Mouse (Mus musculus): ENCODE measurements around the gene Gsc2. TPM values are rescaled to one million over a fixed set of nuclear protein-coding genes. Genes with fewer than 3 reads are reported as not detected.

Gsc2 gene
- total RNA-seq, 1 experiment from 2014 or later, result not detected

DNA sequence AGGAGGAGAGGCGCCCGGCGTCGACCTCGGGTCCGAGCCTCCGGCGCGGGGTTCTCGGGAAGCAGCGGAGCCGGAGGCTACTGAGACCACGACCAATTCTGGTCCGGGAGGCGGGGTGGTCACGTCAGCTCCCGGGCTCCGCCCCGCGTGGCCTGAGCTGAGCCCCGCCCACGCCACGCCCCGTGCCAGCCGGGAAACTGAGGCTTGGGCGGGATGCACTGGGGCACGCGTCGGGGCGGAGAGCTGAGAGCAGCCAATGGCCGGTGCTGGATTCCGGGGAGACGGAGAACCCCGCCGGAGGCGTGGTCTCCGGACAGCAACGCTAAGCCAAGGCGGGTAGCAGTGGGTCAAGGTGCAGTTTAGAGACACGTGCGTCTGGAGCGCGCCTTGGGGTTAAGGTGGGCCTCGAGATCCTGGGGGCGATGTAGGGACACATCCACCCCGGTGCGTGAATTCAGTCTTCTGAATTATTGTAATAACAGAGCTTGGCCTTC lies 13.3 kb upstream of the Gsc2 start, which contains the start of gene Slc25a1:
Gene Slc25a1, minus strand, starts transcription at position 133 of the 494 bp plus-strand sequence.
- ATAC-seq (replicated peaks; ENCODE audit: insufficient number of reproducible peaks, low FRiP score, low TSS enrichment, poor library complexity, severe bottlenecking), result peak; percentile 21

DNA sequence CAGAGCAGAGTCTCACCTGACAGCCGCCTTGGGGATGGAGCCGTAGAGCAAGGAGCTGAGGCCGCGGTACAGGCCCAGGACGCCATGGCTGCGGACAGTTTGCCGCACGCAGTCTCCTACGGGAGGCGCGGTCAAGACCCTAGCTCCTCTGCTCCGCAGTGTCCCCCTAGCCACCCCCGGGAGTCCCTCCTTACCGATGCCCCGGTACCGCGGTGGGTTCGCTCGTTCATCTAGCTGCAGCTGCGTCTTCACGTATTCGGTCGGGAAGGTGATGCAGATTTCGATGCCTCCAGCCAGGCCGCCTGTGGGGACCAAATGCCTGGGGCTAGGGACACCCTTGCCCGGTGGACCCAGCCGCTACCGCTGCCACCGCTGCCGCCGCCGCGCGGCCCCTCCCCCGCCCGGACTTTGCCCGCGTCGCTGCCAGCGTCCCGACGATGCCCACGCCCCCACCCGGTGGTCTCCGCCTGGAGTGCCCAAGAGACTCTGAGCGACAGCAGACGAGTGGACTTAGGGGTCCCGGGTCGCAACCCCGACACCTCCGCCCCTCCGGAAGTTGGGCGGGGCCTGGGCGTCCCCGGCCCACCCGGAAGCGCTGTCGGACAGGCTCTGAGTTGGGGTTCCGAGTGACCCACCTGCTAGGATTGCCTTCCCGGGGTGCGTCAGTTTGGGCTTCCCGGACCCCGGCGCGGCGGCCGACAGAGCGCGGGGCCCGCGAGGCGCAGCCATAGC lies 12.7 kb upstream of the Gsc2 start:
- ATAC-seq (replicated peaks; ENCODE audit: insufficient number of reproducible peaks, low FRiP score, low TSS enrichment, poor library complexity, severe bottlenecking), result no peak

GRCm38 (mm10) chr16:17922163-17922538 lies 7.3 kb upstream of the Gsc2 start:
- ATAC-seq (replicated peaks; ENCODE audit: insufficient number of reproducible peaks, low FRiP score, low TSS enrichment, poor library complexity, severe bottlenecking), result peak; percentile 23; the same call in 1 of the 2 replicates

DNA sequence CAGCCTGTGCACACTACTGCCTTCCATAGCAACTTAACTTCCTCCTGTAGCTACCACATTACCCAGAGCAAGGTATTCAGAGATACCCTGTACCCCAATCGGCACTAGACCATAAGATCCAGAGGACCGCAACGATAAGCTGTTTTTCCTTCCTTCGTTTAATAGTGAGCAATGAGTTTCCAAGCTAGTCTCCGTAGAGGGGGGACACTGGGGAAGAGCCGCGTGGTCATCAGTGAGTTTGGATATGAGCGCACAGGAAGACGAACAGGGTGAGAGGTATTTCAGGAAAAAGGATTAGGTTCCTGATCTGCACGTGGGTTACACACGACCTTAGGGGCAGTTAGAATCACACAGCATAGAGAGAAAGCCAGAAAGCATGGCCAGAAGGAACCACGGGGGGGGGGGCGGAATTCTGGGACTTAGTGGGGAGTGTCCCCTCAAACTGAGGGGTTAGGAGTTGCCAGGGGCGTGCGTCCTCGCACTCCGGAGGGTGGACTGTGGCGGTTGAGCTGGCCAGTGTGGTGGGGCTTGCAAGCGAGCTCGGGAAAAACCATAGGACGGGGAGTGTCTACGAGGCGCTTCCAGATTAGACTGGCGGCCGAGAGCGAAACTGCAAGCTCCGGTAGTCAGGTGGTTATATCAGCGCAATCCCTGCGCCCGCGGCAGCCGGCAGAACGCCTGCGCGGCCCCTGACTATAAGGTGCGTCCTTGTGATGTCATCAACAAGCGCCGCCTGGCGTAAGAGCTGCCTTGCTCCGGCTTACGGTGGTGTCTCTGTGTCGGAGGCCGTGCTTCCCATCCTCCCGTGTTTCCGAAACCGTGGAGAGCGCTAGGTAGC lies 6.7 kb upstream of the Gsc2 start:
- ATAC-seq (replicated peaks; ENCODE audit: insufficient number of reproducible peaks, low FRiP score, low TSS enrichment, poor library complexity, severe bottlenecking), result peak; percentile 89

GRCm38 (mm10) chr16:17920586-17920985 lies 5.7 kb upstream of the Gsc2 start:
- no peak for ATAC-seq (replicated peaks; ENCODE audit: insufficient number of reproducible peaks, low FRiP score, low TSS enrichment, poor library complexity, severe bottlenecking)

GRCm38 (mm10) chr16:17911052-17911595 lies 3.7 kb downstream of the Gsc2 start, which contains the start of gene Ess2:
Gene Ess2, minus strand, starts transcription at chr16:17911348.
- peak; percentile 92 for ATAC-seq (replicated peaks; ENCODE audit: insufficient number of reproducible peaks, low FRiP score, low TSS enrichment, poor library complexity, severe bottlenecking)

- ATAC-seq (replicated peaks; ENCODE audit: insufficient number of reproducible peaks, low FRiP score, low TSS enrichment, poor library complexity, severe bottlenecking), result no peak
These were observed 16.4 kb downstream of the Gsc2 start, which contains the start of the genes Dgcr2 and Tssk2 for GRCm38 (mm10) chr16:17898462-17898861. Gene Dgcr2, minus strand, starts transcription at chr16:17898562. Gene Tssk2, plus strand, starts transcription at chr16:17898637.

DNA sequence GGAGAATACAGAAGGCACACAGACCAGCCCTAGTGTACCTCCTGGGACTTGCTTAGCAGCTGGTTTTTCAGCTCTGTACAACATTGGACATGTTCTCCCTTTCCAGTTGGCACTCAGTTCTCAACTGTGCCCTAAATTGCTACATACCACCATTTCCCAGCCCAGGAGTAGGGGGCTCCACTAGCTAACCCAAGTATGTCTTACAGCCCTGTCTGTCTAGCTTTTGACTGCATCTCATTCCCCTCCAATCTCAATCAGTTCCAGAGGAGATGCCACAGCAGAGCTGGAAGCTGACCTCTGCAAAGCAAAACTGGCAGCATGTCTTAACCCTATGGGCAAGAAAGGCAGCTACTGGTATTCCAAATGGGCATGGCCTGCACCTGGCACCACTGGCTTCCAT lies 18.8 kb downstream of the Gsc2 start:
- no peak for ATAC-seq (replicated peaks; ENCODE audit: insufficient number of reproducible peaks, low FRiP score, low TSS enrichment, poor library complexity, severe bottlenecking)

- no peak for ATAC-seq (replicated peaks; ENCODE audit: insufficient number of reproducible peaks, low FRiP score, low TSS enrichment, poor library complexity, severe bottlenecking)
These were observed 20.9 kb downstream of the Gsc2 start, which contains the start of gene Tssk1 for GRCm38 (mm10) chr16:17893923-17894322. Gene Tssk1, plus strand, starts transcription at chr16:17894223.

GRCm38 (mm10) chr16:17892606-17893005 lies 22.3 kb downstream of the Gsc2 start:
- no peak for ATAC-seq (replicated peaks; ENCODE audit: insufficient number of reproducible peaks, low FRiP score, low TSS enrichment, poor library complexity, severe bottlenecking)

DNA sequence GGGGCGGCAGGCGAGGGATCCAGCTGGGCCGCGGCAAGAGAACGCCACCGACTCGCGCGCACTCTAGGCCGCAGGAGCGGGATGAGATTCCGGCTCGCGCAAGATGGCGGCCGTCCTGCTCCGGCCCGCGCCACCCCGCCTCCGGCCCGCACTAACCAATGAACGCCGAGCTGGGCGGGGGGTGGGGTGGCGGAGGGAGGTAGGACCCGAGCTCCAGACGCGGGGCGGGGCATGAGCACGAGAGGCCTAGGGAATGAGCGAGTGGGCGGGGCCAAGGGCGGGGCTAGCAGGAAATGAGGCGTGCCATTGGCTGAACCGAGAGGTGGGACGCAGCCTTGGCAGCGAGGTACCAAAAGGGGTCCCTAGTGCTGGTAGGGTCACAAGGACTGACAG lies 23.3 kb downstream of the Gsc2 start, which contains the start of gene Gm20518:
Gene Gm20518, minus strand, starts transcription at position 105 of the 393 bp plus-strand sequence.
- peak; percentile 93 for ATAC-seq (replicated peaks; ENCODE audit: insufficient number of reproducible peaks, low FRiP score, low TSS enrichment, poor library complexity, severe bottlenecking)

DNA sequence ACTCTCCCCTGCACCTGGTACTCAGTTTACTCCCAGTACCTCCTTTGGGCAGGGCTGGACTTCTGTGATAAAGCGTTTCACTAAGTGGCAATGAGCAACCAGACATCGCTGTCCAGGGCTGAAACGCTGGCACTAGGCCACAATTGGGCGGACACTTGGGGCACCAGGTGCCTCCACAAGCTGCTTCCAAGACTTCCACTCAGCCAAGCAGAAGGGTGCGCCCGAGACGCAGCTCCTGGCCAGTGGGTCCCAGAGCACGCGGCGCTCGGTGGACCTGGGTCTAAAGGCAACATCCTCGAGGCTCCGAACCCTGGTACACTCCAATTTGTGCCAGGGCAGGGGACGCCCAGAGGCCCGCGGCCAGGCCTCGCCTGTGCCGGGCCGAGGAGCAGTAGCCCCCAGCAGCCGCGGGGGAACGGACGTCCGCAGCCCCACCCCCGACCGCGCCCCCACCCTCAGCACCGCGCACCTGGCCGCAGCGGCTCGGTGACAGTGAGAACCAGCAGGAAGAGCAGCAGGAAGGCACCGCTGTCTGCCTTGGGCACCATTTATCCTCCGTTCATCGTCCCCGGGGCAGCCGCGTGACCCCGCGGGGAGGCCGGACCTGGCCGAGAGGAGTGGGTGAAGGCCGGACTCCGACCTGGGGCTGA lies 23.8 kb downstream of the Gsc2 start:
- ATAC-seq (replicated peaks; ENCODE audit: insufficient number of reproducible peaks, low FRiP score, low TSS enrichment, poor library complexity, severe bottlenecking), result 0 out of 2 replicates have a peak, but pooled peaks have one; percentile 20

DNA sequence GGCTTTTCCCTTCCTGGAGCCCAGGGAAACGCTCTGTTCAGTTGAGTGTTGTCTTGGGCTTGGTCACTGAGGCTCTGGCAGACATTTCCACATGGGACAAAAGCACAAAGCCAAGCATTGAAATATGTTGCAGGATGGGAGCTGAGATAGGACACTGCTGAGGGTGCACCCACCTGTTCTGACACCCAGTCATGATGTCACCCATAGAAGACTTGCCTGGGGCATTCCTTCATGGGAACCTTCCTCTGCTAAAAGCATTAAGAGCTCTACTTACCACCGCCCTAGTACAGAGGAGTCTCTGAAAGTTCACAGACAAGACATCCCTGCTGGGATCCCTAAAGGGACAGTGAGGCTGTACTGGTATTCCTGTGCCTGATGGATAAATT lies 24.5 kb downstream of the Gsc2 start:
- ATAC-seq (replicated peaks; ENCODE audit: insufficient number of reproducible peaks, low FRiP score, low TSS enrichment, poor library complexity, severe bottlenecking), result no peak

- no peak for ATAC-seq (replicated peaks; ENCODE audit: insufficient number of reproducible peaks, low FRiP score, low TSS enrichment, poor library complexity, severe bottlenecking)
These were observed 25.0 kb downstream of the Gsc2 start for GRCm38 (mm10) chr16:17889689-17890341.

DNA sequence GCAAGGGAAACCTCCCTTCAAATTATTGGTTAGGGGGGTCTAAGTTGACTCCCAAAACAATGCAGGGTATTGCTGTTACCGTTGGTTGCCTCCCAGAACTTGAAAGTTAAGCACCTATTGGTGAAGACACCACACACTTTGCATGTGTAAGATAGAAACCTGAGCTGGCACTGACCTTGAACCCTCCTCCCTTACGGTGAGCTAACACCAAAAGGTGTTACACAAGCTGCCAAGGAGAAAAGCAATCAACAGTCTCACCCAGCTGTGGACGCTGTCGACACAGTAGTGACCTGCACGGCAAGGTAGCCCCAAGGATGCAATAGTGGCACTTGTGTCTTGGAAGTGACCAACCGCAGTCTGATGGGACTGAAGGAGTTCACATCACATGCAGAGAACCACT lies 30.7 kb downstream of the Gsc2 start:
- no peak for ATAC-seq (replicated peaks; ENCODE audit: insufficient number of reproducible peaks, low FRiP score, low TSS enrichment, poor library complexity, severe bottlenecking)

- ATAC-seq (replicated peaks; ENCODE audit: insufficient number of reproducible peaks, low FRiP score, low TSS enrichment, poor library complexity, severe bottlenecking), result no peak
These were observed 32.7 kb downstream of the Gsc2 start for GRCm38 (mm10) chr16:17882196-17882595.

- no peak for ATAC-seq (replicated peaks; ENCODE audit: insufficient number of reproducible peaks, low FRiP score, low TSS enrichment, poor library complexity, severe bottlenecking)
These were observed 35.3 kb downstream of the Gsc2 start for GRCm38 (mm10) chr16:17879571-17879970.

DNA sequence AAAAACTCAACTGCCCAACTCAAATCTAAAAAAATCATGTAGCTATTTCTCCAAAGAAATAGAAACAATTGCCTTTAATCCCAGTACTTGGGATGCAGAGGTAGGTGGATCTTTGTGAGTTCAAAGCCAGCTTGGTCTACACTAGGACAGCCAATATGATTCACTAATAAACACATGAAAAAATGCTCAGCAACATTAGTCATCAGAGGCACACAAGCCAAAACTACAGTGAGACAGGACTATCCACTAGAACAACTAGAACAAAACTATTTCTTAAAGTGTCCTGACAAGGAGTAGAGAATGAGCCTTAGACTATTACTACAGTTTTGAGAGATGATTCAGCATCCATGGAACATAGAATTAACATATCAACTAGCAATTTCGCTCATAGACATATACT lies 38.8 kb downstream of the Gsc2 start:
- ATAC-seq (replicated peaks; ENCODE audit: insufficient number of reproducible peaks, low FRiP score, low TSS enrichment, poor library complexity, severe bottlenecking), result no peak
